Comparison of ENCODE assay signal across 29 mouse cellular contexts in the genomic region with DNA sequence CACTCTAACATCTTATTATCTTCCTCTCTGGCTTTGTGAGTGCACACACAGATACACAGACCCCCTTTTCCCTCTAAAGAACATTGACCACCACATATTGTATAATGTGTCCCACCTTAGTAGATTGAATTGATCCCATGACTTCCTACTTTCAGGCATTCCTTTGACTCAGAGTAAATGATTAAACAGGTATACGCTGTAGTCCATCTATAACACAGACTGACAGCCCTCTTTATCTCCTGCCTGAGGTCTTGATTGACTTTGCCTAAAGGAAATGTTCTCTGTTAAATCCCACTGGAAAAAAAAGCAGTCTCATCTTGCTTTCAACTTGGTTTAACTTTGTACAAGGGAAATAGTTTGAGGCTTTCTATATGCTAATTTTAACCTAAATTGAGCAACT.
"Had no signal": no experiment of that assay in that cellular context is flagged by ENCODE, and none has a peak within 500 bp of the region (broad histone marks: within the 10 kb centered on the region; RNA-seq: fewer than 3 reads in every experiment).

No protein-coding gene starts in this region.

- H3K36me3 ChIP-seq: embryonic facial prominence, embryonic 10.5 days; embryonic facial prominence, embryonic 12.5 days; embryonic facial prominence, embryonic 13.5 days; embryonic facial prominence, embryonic 15.5 days; forebrain, embryonic 10.5 days; forebrain, embryonic 12.5 days; forebrain, embryonic 15.5 days had no signal

- H3K4me3 ChIP-seq: embryonic facial prominence, embryonic 10.5 days; embryonic facial prominence, embryonic 12.5 days; embryonic facial prominence, embryonic 13.5 days; embryonic facial prominence, embryonic 15.5 days; erythroblast, embryonic 14.5 days; forebrain, embryonic 10.5 days; forebrain, embryonic 12.5 days; forebrain, embryonic 13.5 days; forebrain, embryonic 15.5 days; gastrocnemius, adult 2 months; heart, adult 2 months had no signal

- H3K9me3 ChIP-seq: embryonic facial prominence, embryonic 10.5 days; embryonic facial prominence, embryonic 12.5 days; embryonic facial prominence, embryonic 13.5 days; embryonic facial prominence, embryonic 15.5 days; forebrain, embryonic 10.5 days; forebrain, embryonic 12.5 days; forebrain, embryonic 13.5 days; forebrain, embryonic 15.5 days had no signal

- H3K27me3 ChIP-seq: embryonic facial prominence, embryonic 12.5 days; embryonic facial prominence, embryonic 13.5 days; embryonic facial prominence, embryonic 15.5 days; forebrain, embryonic 12.5 days; forebrain, embryonic 13.5 days; forebrain, embryonic 15.5 days had no signal

- H3K4me2 ChIP-seq: embryonic facial prominence, embryonic 12.5 days; embryonic facial prominence, embryonic 13.5 days; embryonic facial prominence, embryonic 15.5 days; forebrain, embryonic 12.5 days; forebrain, embryonic 13.5 days; forebrain, embryonic 15.5 days had no signal

- H3K4me1 ChIP-seq: embryonic facial prominence, embryonic 10.5 days; embryonic facial prominence, embryonic 12.5 days; embryonic facial prominence, embryonic 13.5 days; embryonic facial prominence, embryonic 15.5 days; forebrain, embryonic 10.5 days; forebrain, embryonic 12.5 days; forebrain, embryonic 13.5 days; forebrain, embryonic 15.5 days had no signal

- DNase-seq: cerebellum, adult 2 months; cerebellum, adult 8-10 months; cerebellum, adult 9-10 months; cerebellum, adult 9-11 months; cerebellum, postnatal 10 days; cerebellum, postnatal 14 days; cerebellum, postnatal 25 days; cerebellum, postnatal 36 days; embryo, embryonic 11 days; forebrain, postnatal 0 days; gastrocnemius, adult 2 months; gastrocnemius, postnatal 10 days; gastrocnemius, postnatal 14 days; gastrocnemius, postnatal 25 days; gastrocnemius, postnatal 36 days; heart, adult 11 months; heart, adult 18-20 months; heart, adult 2 months had no signal

- H3K9ac ChIP-seq: embryonic facial prominence, embryonic 12.5 days; embryonic facial prominence, embryonic 13.5 days; embryonic facial prominence, embryonic 15.5 days; forebrain, embryonic 12.5 days; forebrain, embryonic 13.5 days; forebrain, embryonic 15.5 days; forebrain, postnatal 0 days had no signal

- H3K27ac ChIP-seq: embryonic facial prominence, embryonic 10.5 days; embryonic facial prominence, embryonic 12.5 days; embryonic facial prominence, embryonic 13.5 days; embryonic facial prominence, embryonic 15.5 days; forebrain, embryonic 10.5 days; forebrain, embryonic 12.5 days; forebrain, embryonic 13.5 days; forebrain, embryonic 15.5 days; gastrocnemius, adult 2 months; heart, adult 2 months had no signal

- ATAC-seq: forebrain, embryonic 13.5 days; forebrain, embryonic 14.5 days; forebrain, embryonic 15.5 days; forebrain, embryonic 16.5 days; forebrain, postnatal 0 days had no signal
